Mouse (Mus musculus): ENCODE measurements around the gene Crocc2. TPM values are rescaled to one million over a fixed set of nuclear protein-coding genes. Genes with fewer than 3 reads are reported as not detected.

Gene Crocc2
- polyA plus RNA-seq, 1 experiment from 2014 or later, result 0.10 TPM

DNA sequence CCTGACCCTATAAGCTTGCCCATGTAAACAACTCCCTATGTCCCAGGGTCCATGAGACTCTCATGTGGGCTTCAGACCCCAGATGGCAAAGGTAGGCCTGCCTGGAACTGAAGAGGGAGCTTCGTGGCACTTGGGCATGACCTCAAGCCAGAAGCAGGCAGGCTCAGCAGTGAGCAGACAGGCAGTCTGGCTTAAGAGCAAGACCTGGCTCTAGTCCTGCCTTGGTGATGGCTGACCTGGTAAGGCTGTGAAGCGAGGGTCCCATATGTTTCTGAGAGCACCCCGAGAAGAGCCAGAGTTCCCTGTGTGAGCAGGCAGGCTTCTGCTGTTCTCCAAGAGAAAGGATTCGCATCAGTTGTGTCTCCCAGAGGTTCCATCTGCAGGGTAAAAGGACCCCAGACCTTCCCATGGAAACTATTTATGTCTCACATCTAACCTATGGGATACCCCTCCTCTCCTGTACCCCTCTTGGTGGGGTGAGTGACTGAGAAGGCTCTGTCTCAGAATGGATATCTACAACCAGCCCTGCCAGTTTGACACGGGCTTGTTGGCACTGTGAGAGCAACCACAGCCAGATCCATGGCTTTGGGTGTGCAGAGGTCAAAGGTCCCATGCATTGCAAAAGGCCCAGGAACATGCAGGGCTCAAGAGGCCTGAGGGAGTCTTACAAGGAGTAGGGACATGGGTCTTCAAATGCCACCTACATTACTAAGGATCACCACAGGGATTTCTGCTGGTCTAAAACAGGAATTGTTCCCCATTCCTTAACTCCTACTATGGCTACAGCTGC lies 57.4 kb downstream of the Crocc2 start:
- WGBS, result 91% methylated on average over 5 of the region's 5 CpGs
- H3K4me2 ChIP-seq, result no peak overlapping the region
- ATAC-seq, result no peak
- no peaks in the 10 kb centered on the region for H3K36me3 ChIP-seq (ENCODE audit: poor library complexity, severe bottlenecking)
- no peak overlapping the region for H3K27ac ChIP-seq
- H3K27me3 ChIP-seq, result peaks cover 14% of the 10 kb centered on the region; the same call in 1 of the 2 replicates
- 0 out of 2 replicates have a peak, but pooled peaks cover 7% of the 10 kb centered on the region for H3K4me1 ChIP-seq
- H3K9me3 ChIP-seq (replicated peaks), result no peaks in the 10 kb centered on the region
- no peak overlapping the region for H3K4me3 ChIP-seq
- H3K9ac ChIP-seq, result no peak overlapping the region

GRCm38 (mm10) chr1:93227303-93227975 lies 58.9 kb downstream of the Crocc2 start:
- no peak overlapping the region for H3K4me3 ChIP-seq
- no peak overlapping the region for H3K9ac ChIP-seq
- WGBS, result 78% methylated on average over 7 of the region's 7 CpGs
- 0 out of 2 replicates have a peak, but pooled peaks cover 7% of the 10 kb centered on the region for H3K4me1 ChIP-seq
- no peaks in the 10 kb centered on the region for H3K36me3 ChIP-seq (ENCODE audit: poor library complexity, severe bottlenecking)
- peak; percentile 51 for ATAC-seq
- H3K4me2 ChIP-seq, result no peak overlapping the region
- peaks cover 14% of the 10 kb centered on the region; the same call in 1 of the 2 replicates for H3K27me3 ChIP-seq
- H3K9me3 ChIP-seq (replicated peaks), result no peaks in the 10 kb centered on the region
- H3K27ac ChIP-seq, result no peak overlapping the region

GRCm38 (mm10) chr1:93227976-93228365 lies 59.4 kb downstream of the Crocc2 start:
- 0 out of 2 replicates have a peak, but pooled peaks cover 7% of the 10 kb centered on the region for H3K4me1 ChIP-seq
- no peak overlapping the region for H3K4me2 ChIP-seq
- no peak overlapping the region for H3K4me3 ChIP-seq
- H3K27me3 ChIP-seq, result peaks cover 14% of the 10 kb centered on the region; the same call in 1 of the 2 replicates
- H3K9me3 ChIP-seq (replicated peaks), result no peaks in the 10 kb centered on the region
- H3K27ac ChIP-seq, result no peak overlapping the region
- H3K9ac ChIP-seq, result no peak overlapping the region
- no peaks in the 10 kb centered on the region for H3K36me3 ChIP-seq (ENCODE audit: poor library complexity, severe bottlenecking)
- WGBS, result 97% methylated on average over 7 of the region's 7 CpGs
- ATAC-seq, result no peak

- no peak overlapping the region for H3K9ac ChIP-seq
- no peak overlapping the region for H3K4me2 ChIP-seq
- H3K4me3 ChIP-seq, result no peak overlapping the region
- H3K36me3 ChIP-seq (ENCODE audit: poor library complexity, severe bottlenecking), result no peaks in the 10 kb centered on the region
- H3K27ac ChIP-seq, result no peak overlapping the region
- 0 out of 2 replicates have a peak, but pooled peaks cover 7% of the 10 kb centered on the region for H3K4me1 ChIP-seq
- peaks cover 12% of the 10 kb centered on the region for H3K27me3 ChIP-seq
- no peaks in the 10 kb centered on the region for H3K9me3 ChIP-seq (replicated peaks)
- no peak for ATAC-seq
- WGBS, result 92% methylated on average over 6 of the region's 6 CpGs
Observed at GRCm38 (mm10) chr1:93229221-93229620, 60.7 kb downstream of the Crocc2 start.

DNA sequence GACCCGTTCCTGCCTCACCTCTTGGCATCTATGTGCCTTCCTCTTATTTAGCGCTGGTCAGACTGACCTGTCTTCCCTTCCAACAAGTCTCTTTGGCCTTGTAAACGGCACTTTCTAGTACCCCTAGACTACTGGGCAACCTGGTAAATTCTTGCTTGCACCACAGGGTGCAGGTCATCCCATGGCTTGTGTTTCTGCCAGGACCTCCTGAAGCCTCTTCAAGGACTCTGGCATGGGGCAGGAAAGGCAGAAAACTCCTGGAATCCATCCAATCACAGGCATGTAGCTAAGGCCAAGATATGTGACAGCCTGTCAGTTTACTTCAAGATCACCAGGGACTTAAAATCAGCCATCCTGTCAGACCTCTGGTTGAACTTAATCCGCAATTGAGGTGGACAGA lies 61.1 kb downstream of the Crocc2 start:
- no peak overlapping the region for H3K9ac ChIP-seq
- no peaks in the 10 kb centered on the region for H3K36me3 ChIP-seq (ENCODE audit: poor library complexity, severe bottlenecking)
- no peak overlapping the region for H3K4me3 ChIP-seq
- 0 out of 2 replicates have a peak, but pooled peaks cover 7% of the 10 kb centered on the region for H3K4me1 ChIP-seq
- no peaks in the 10 kb centered on the region for H3K9me3 ChIP-seq (replicated peaks)
- H3K27me3 ChIP-seq, result peaks cover 12% of the 10 kb centered on the region
- H3K27ac ChIP-seq, result no peak overlapping the region
- H3K4me2 ChIP-seq, result no peak overlapping the region
- 78% methylated on average over 4 of the region's 4 CpGs for WGBS
- ATAC-seq, result no peak

DNA sequence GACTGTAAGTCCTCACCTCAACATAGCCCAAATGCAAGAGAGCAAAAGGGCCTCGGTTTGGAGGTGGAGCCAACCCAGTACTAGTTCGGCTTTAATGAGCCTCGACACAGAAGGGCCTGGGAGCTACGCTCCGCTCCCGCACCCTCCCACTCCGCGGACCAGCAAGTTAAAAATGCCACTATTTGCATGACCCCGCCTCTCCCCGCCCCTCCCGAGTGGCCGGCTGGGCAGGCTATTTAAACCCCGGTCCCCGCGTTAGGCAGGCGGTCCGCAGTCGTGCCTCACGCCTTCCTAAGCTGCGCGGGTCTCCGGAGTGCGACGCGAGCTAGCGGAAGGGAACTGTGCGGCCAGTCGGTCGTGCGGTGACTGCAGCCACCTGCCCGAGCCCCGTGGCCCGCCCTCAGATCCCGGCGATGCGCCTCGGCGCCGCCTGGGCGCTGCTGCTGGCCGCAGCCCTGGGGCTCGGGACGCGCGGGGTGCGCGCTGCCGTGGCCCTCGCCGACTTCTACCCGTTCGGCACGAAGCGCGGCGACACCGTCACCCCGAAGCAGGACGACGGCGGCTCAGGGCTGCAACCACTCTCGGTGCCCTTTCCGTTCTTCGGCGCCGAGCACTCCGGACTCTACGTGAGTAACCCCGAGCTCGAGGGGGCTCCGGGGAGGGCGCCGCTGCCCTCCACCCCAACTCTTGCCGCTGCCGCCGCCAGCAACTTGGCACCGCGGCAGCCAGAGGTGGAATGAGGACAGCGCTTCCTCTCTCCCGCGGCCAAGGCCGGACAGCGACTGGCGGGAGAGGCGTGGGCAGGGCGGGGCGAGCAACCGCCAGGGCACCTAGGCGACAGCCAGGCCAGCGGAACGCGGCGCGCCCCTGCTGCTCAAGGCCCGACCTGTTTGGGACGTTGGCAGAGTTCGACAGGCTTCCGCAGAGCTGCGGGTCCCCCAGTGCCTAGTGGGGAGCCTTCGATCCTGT lies 67.3 kb downstream of the Crocc2 start, which contains the start of gene Sned1:
Gene Sned1, plus strand, starts transcription at position 266 of the 969 bp plus-strand sequence.
- ATAC-seq, result peak; percentile 85
- Histone ChIP-seq H3K4me1 (peaks cover 15% of the 10 kb centered on the region), H3K9me3 (replicated peaks) (no peaks in the 10 kb centered on the region), H3K9ac (peak within 1 kb of the TSS; percentile 66), H3K27ac (no peak within 1 kb of the TSS), H3K4me3 (peak within 1 kb of the TSS; percentile 55), H3K27me3 (peaks cover 50% of the 10 kb centered on the region), H3K4me2 (peak within 1 kb of the TSS; percentile 99), H3K36me3 (ENCODE audit: poor library complexity, severe bottlenecking) (no peaks in the 10 kb centered on the region)
- under 1% methylated on average over 81 of the region's 100 CpGs for WGBS

DNA sequence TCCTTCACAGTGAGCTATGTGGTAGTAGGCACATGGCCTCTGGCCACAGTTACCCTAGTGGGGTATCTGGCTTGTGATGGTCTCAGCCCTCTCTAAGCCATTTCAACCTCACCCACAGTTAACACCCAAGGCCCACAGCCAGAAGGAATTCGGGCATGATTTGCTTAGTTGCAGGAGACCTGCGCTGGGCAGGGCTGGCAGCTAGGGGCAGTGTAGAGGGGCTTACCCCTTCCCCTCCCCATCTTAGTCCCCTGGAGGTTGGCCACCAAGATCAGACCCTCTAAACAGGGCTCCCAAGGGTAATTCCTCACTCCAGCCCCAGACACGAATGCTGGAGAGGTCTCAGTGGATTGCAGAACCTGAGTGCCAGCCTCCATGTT lies 68.0 kb downstream of the Crocc2 start:
- peak; percentile 53 for ATAC-seq
- H3K9ac ChIP-seq, result peak overlapping the region; percentile 66

GRCm38 (mm10) chr1:93237676-93238075 lies 69.2 kb downstream of the Crocc2 start:
- Histone ChIP-seq H3K27ac (no peak overlapping the region), H3K36me3 (ENCODE audit: poor library complexity, severe bottlenecking) (no peaks in the 10 kb centered on the region), H3K4me1 (peaks cover 15% of the 10 kb centered on the region), H3K9ac (no peak overlapping the region), H3K4me2 (no peak overlapping the region), H3K27me3 (peaks cover 50% of the 10 kb centered on the region), H3K9me3 (replicated peaks) (no peaks in the 10 kb centered on the region), H3K4me3 (no peak overlapping the region)
- WGBS, result 93% methylated on average over 10 of the region's 10 CpGs
- ATAC-seq, result no peak

More for the DNA sequence above, 68.0 kb downstream of the Crocc2 start:
- Histone ChIP-seq H3K27me3 (peaks cover 50% of the 10 kb centered on the region), H3K36me3 (ENCODE audit: poor library complexity, severe bottlenecking) (no peaks in the 10 kb centered on the region), H3K4me3 (peak overlapping the region; percentile 55), H3K4me2 (peak overlapping the region; percentile 99), H3K4me1 (peaks cover 15% of the 10 kb centered on the region), H3K27ac (no peak overlapping the region), H3K9me3 (replicated peaks) (no peaks in the 10 kb centered on the region)
- WGBS, result 10% methylated on average over 3 of the region's 3 CpGs

GRCm38 (mm10) chr1:93238201-93238600 lies 69.7 kb downstream of the Crocc2 start:
- no peak overlapping the region for H3K4me2 ChIP-seq
- no peak overlapping the region for H3K9ac ChIP-seq
- peaks cover 15% of the 10 kb centered on the region for H3K4me1 ChIP-seq
- H3K27ac ChIP-seq, result no peak overlapping the region
- no peak overlapping the region for H3K4me3 ChIP-seq
- 57% methylated on average over 4 of the region's 4 CpGs for WGBS
- H3K27me3 ChIP-seq, result peaks cover 50% of the 10 kb centered on the region
- ATAC-seq, result no peak
- no peaks in the 10 kb centered on the region for H3K36me3 ChIP-seq (ENCODE audit: poor library complexity, severe bottlenecking)
- H3K9me3 ChIP-seq (replicated peaks), result no peaks in the 10 kb centered on the region

DNA sequence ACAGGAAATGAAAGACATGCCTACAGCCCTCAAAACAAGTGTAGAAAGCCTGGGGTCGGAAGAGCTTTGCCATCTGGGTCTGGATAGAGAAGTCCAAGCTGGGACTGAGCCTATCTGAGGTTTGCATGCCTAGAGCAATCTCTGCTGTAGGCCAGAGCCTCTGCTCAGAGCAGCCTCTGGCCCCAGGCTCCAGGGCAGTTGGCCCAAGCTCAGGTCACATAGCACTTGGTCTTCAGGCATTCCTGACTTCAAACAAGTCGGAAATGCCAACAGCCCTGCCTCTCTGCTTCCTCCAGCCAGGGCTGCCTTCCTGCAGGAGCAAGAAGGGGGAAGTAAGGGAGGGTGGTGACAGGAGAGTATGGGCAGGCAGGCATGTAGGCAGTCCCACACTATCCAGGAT lies 77.4 kb downstream of the Crocc2 start:
- Histone ChIP-seq H3K9me3 (replicated peaks) (no peaks in the 10 kb centered on the region), H3K4me2 (no peak overlapping the region), H3K27me3 (no peaks in the 10 kb centered on the region), H3K4me3 (no peak overlapping the region), H3K9ac (no peak overlapping the region), H3K27ac (no peak overlapping the region), H3K36me3 (ENCODE audit: poor library complexity, severe bottlenecking) (no peaks in the 10 kb centered on the region), H3K4me1 (no peaks in the 10 kb centered on the region)
- 76% methylated on average over 2 of the region's 2 CpGs for WGBS
- no peak for ATAC-seq

- no peak for ATAC-seq
- Histone ChIP-seq H3K4me2 (no peak overlapping the region), H3K27ac (no peak overlapping the region), H3K9me3 (replicated peaks) (no peaks in the 10 kb centered on the region), H3K9ac (no peak overlapping the region), H3K36me3 (ENCODE audit: poor library complexity, severe bottlenecking) (no peaks in the 10 kb centered on the region), H3K4me1 (no peaks in the 10 kb centered on the region), H3K4me3 (no peak overlapping the region), H3K27me3 (no peaks in the 10 kb centered on the region)
- WGBS, result 66% methylated on average over 2 of the region's 2 CpGs
Observed at GRCm38 (mm10) chr1:93252586-93252985, 84.1 kb downstream of the Crocc2 start.
